Mouse (Mus musculus) yolk sac, embryonic 10.5 days (tissue): ENCODE data around the gene Ubr3.
A peak's percentile ranks its signal among the peaks of the same experiment; 100 is the strongest.

ENCODE experiments used
- DNase-seq: peaks from one replicate; pipeline ENCODE4 v3.0.0-alpha.2; 2017; ENCODE audit warnings: low spot score

Ubr3 gene

GRCm38 (mm10) chr2:70035358-70035757, 138.3 kb downstream of the Ubr3 start:
- DNase-seq = peak; percentile 20

GRCm38 (mm10) chr2:70037221-70037620, 140.2 kb downstream of the Ubr3 start:
- no peak for DNase-seq

- no peak for DNase-seq
These were observed 141.7 kb downstream of the Ubr3 start, which contains the start of gene Myo3b for GRCm38 (mm10) chr2:70038752-70039151. Gene Myo3b (plus strand): TSS chr2:70039126.

- no peak for DNase-seq
These were observed 147.4 kb downstream of the Ubr3 start for GRCm38 (mm10) chr2:70044466-70044865.

- DNase-seq = no peak
These were observed 150.8 kb downstream of the Ubr3 start for GRCm38 (mm10) chr2:70047868-70048267.

GRCm38 (mm10) chr2:70053803-70054202, 156.8 kb downstream of the Ubr3 start:
- DNase-seq = no peak

- DNase-seq = no peak
These were observed 161.2 kb downstream of the Ubr3 start for GRCm38 (mm10) chr2:70058201-70058600.

GRCm38 (mm10) chr2:70060359-70061345, 163.6 kb downstream of the Ubr3 start:
- no peak for DNase-seq

GRCm38 (mm10) chr2:70065116-70065515, 168.1 kb downstream of the Ubr3 start:
- no peak for DNase-seq

- no peak for DNase-seq
These were observed 168.8 kb downstream of the Ubr3 start for GRCm38 (mm10) chr2:70065729-70066300.

GRCm38 (mm10) chr2:70066338-70067022, 169.4 kb downstream of the Ubr3 start:
- no peak for DNase-seq

- no peak for DNase-seq
These were observed 172.8 kb downstream of the Ubr3 start for GRCm38 (mm10) chr2:70069861-70070260.
